ENCODE assay signal across 22 mouse cellular contexts in genomic region chr11:94282291-94282690, GRCm38 (mm10). TPM values are rescaled to one million over a fixed set of nuclear protein-coding genes. Genes with fewer than 3 reads are reported as not detected.
DNase-seq lines count a peak whose midpoint lies in the region; ATAC-seq and TF ChIP-seq lines count a peak whose summit lies in the region.
"Had no signal": no experiment of that assay in that cellular context is flagged by ENCODE, and none has a peak within 500 bp of the region (broad histone marks: within the 10 kb centered on the region; RNA-seq: fewer than 3 reads in every experiment).

No protein-coding gene starts in this region.

- H3K9me3 ChIP-seq in hindbrain, postnatal 0 days (ENCODE audit: low read length): no peaks in the 10 kb centered on the region
- no peaks in the 10 kb centered on the region for H3K9me3 ChIP-seq in hindbrain, embryonic 10.5 days
- H3K9me3 ChIP-seq in liver, postnatal 0 days (ENCODE audit: low read length): no peaks in the 10 kb centered on the region
- H3K9me3 ChIP-seq: hindbrain, embryonic 12.5 days; limb, embryonic 10.5 days had no signal

- no peak overlapping the region; the same call in 1 of the 2 replicates for H3K27ac ChIP-seq in hindbrain, postnatal 0 days
- H3K27ac ChIP-seq in hindbrain, embryonic 10.5 days: no peak overlapping the region
- H3K27ac ChIP-seq in liver, postnatal 0 days (ENCODE audit: low read depth): peak overlapping the region; percentile 26; the same call in 1 of the 2 replicates
- H3K27ac ChIP-seq: hindbrain, embryonic 12.5 days; left cerebral cortex, adult 2 months; limb, embryonic 10.5 days had no signal

- no peaks in the 10 kb centered on the region for H3K27me3 ChIP-seq in hindbrain, postnatal 0 days (ENCODE audit: insufficient read depth, low read length)
- H3K27me3 ChIP-seq in hindbrain, embryonic 10.5 days (ENCODE audit: insufficient read depth, poor library complexity, severe bottlenecking): no peaks in the 10 kb centered on the region
- H3K27me3 ChIP-seq in liver, postnatal 0 days (ENCODE audit: insufficient read depth, low read length): no peaks in the 10 kb centered on the region
- H3K27me3 ChIP-seq: heart, embryonic 12.5 days; hindbrain, embryonic 12.5 days had no signal

- no peak overlapping the region for H3K4me2 ChIP-seq in hindbrain, postnatal 0 days (ENCODE audit: low read depth, low read length)
- H3K4me2 ChIP-seq in liver, postnatal 0 days (ENCODE audit: low read depth, low read length): no peak overlapping the region
- H3K4me2 ChIP-seq: heart, embryonic 12.5 days; hindbrain, embryonic 12.5 days had no signal

- no peak for TF ChIP-seq CTCF in hindbrain, postnatal 0 days (IDR thresholded peaks at IDR 0.05; ENCODE audit: low read depth)
- TF ChIP-seq CTCF in liver, postnatal 0 days (IDR thresholded peaks at IDR 0.05; ENCODE audit: low read depth): no peak

- no peak overlapping the region for H3K9ac ChIP-seq in hindbrain, postnatal 0 days (replicated peaks; ENCODE audit: low read length)
- no peak overlapping the region for H3K9ac ChIP-seq in liver, postnatal 0 days (replicated peaks)
- H3K9ac ChIP-seq: heart, embryonic 12.5 days; hindbrain, embryonic 12.5 days had no signal

- H3K4me3 ChIP-seq in hindbrain, postnatal 0 days (ENCODE audit: low read length): no peak overlapping the region
- no peak overlapping the region for H3K4me3 ChIP-seq in hindbrain, embryonic 10.5 days
- no peak overlapping the region for H3K4me3 ChIP-seq in liver, postnatal 0 days (ENCODE audit: low read depth, low read length)
- H3K4me3 ChIP-seq: erythroblast, embryonic 14.5 days; heart, embryonic 12.5 days; hindbrain, embryonic 12.5 days; left cerebral cortex, adult 2 months; limb, embryonic 10.5 days had no signal

- 48% methylated on average over 5 of the region's 5 CpGs for WGBS in hindbrain, postnatal 0 days
- 71% methylated on average over 5 of the region's 5 CpGs for WGBS in hindbrain, embryonic 10.5 days
- 74% methylated on average over 5 of the region's 5 CpGs for WGBS in liver, postnatal 0 days (ENCODE audit: insufficient replicate concordance)

- ATAC-seq in hindbrain, postnatal 0 days: no peak
- ATAC-seq in liver, postnatal 0 days: no peak
- ATAC-seq: midbrain, embryonic 16.5 days had no signal

- no peaks in the 10 kb centered on the region for H3K4me1 ChIP-seq in hindbrain, postnatal 0 days (ENCODE audit: insufficient read depth, low read length)
- H3K4me1 ChIP-seq in hindbrain, embryonic 10.5 days (replicated peaks): peaks cover 10% of the 10 kb centered on the region
- peaks cover 13% of the 10 kb centered on the region; the same call in 1 of the 2 replicates for H3K4me1 ChIP-seq in liver, postnatal 0 days (ENCODE audit: insufficient read depth)

- TF ChIP-seq EP300 in liver, postnatal 0 days (IDR thresholded peaks at IDR 0.05; ENCODE audit: low read depth): no peak

- H3K36me3 ChIP-seq in hindbrain, postnatal 0 days (ENCODE audit: insufficient read depth, low read length): no peaks in the 10 kb centered on the region
- H3K36me3 ChIP-seq in hindbrain, embryonic 10.5 days: peaks cover 48% of the 10 kb centered on the region
- H3K36me3 ChIP-seq in liver, postnatal 0 days (replicated peaks; ENCODE audit: insufficient read depth, low read length): peaks cover 13% of the 10 kb centered on the region

- DNase-seq in adrenal gland, postnatal 14 days: peak; percentile 33
- no peak for DNase-seq in adrenal gland, adult 8-10 months
- peak; percentile 14 for DNase-seq in hindbrain, postnatal 0 days (ENCODE audit: low spot score)
- no peak for DNase-seq in hindbrain, embryonic 10.5 days (ENCODE audit: low spot score)
- peak; percentile 59 for DNase-seq in adipocyte (ENCODE audit: low spot score)
- no peak for DNase-seq in liver, postnatal 0 days
- DNase-seq in spleen, postnatal 10 days (ENCODE audit: low spot score in 2 of 2): no peak
- DNase-seq: gastrocnemius, postnatal 36 days; right cerebral cortex, postnatal 14 days; thymus, postnatal 25 days had no signal

RNA-seq across cellular contexts. Expression of gene Gm21885, which starts 0.6 kb away (rescaled TPM):
- not detected in 2 replicates for total RNA-seq in adrenal gland, postnatal 14 days (2021)
- total RNA-seq in adrenal gland, adult 8-10 months (2022): not detected
- not detected in 2 replicates for total RNA-seq in hindbrain, postnatal 0 days (2014; rRNA removed)
- 0.24 TPM in 1 of 2 replicates, not detected in the other for polyA plus RNA-seq in hindbrain, postnatal 0 days (2015; fragmentation: Nextera tagmentation; extraction: Ambion mirVana)
- polyA plus RNA-seq in hindbrain, embryonic 10.5 days (2016; fragmentation: Nextera tagmentation; extraction: Ambion mirVana): not detected in 2 replicates
- 0.42 and 0.43 TPM in 2 replicates for polyA plus RNA-seq in liver, postnatal 0 days (2015; fragmentation: Nextera tagmentation; extraction: Ambion mirVana)
- total RNA-seq: gastrocnemius, postnatal 36 days; layer of hippocampus, adult 18-20 months; left cerebral cortex, adult 2 months; megakaryocyte-erythroid progenitor cell, adult 5-6 weeks had no signal
- polyA plus RNA-seq: embryonic facial prominence, embryonic 11.5 days; erythroblast, embryonic 14.5 days; heart, embryonic 12.5 days; kidney, embryonic 16.5 days; limb, embryonic 10.5 days; neural tube, embryonic 11.5 days; testis, adult 2 months had no signal

RNA-seq across cellular contexts. Expression of gene Wfikkn2, which starts 36.5 kb away (rescaled TPM):
- total RNA-seq in adrenal gland, postnatal 14 days (2021): 0.63 and 0.68 TPM in 2 replicates
- 1 to 10 TPM in 2 of 4 experiments, under 1 TPM in 2; 0.26 to 2.2 (median 0.97) TPM for total RNA-seq in adrenal gland, adult 8-10 months (2022)
- 7.0 and 10.1 TPM in 2 replicates for total RNA-seq in hindbrain, postnatal 0 days (2014; rRNA removed)
- 10.4 and 10.5 TPM in 2 replicates for polyA plus RNA-seq in hindbrain, postnatal 0 days (2015; fragmentation: Nextera tagmentation; extraction: Ambion mirVana)
- 0.61 and 2.0 TPM in 2 replicates for polyA plus RNA-seq in hindbrain, embryonic 10.5 days (2016; fragmentation: Nextera tagmentation; extraction: Ambion mirVana)
- 0.39 and 0.54 TPM in 2 replicates for polyA plus RNA-seq in liver, postnatal 0 days (2015; fragmentation: Nextera tagmentation; extraction: Ambion mirVana)
- polyA plus RNA-seq: erythroblast, embryonic 14.5 days had no signal

RNA-seq across cellular contexts. Expression of gene Luc7l3, which starts 39.5 kb away (rescaled TPM):
- 74.5 and 94.6 TPM in 2 replicates for total RNA-seq in adrenal gland, postnatal 14 days (2021)
- 100 to 1,000 TPM in 1 of 4 experiments, 10 to 100 TPM in 3; 53.7 to 100 (median 73.5) TPM for total RNA-seq in adrenal gland, adult 8-10 months (2022)
- 36.8 and 44.3 TPM in 2 replicates for total RNA-seq in hindbrain, postnatal 0 days (2014; rRNA removed)
- 101 and 115 TPM in 2 replicates for polyA plus RNA-seq in hindbrain, postnatal 0 days (2015; fragmentation: Nextera tagmentation; extraction: Ambion mirVana)
- polyA plus RNA-seq in hindbrain, embryonic 10.5 days (2016; fragmentation: Nextera tagmentation; extraction: Ambion mirVana): 72.3 and 103 TPM in 2 replicates
- 35.8 and 36.5 TPM in 2 replicates for polyA plus RNA-seq in liver, postnatal 0 days (2015; fragmentation: Nextera tagmentation; extraction: Ambion mirVana)

RNA-seq across cellular contexts. Expression of gene Ankrd40, which starts 45.5 kb away (rescaled TPM):
- 131 and 136 TPM in 2 replicates for total RNA-seq in adrenal gland, postnatal 14 days (2021)
- total RNA-seq in adrenal gland, adult 8-10 months (2022): 100 to 1,000 TPM; 118 to 169 (median 156) TPM
- 48.1 and 69.1 TPM in 2 replicates for total RNA-seq in hindbrain, postnatal 0 days (2014; rRNA removed)
- 15.1 and 16.2 TPM in 2 replicates for polyA plus RNA-seq in hindbrain, postnatal 0 days (2015; fragmentation: Nextera tagmentation; extraction: Ambion mirVana)
- polyA plus RNA-seq in hindbrain, embryonic 10.5 days (2016; fragmentation: Nextera tagmentation; extraction: Ambion mirVana): 11.7 and 12.5 TPM in 2 replicates
- 8.5 and 9.5 TPM in 2 replicates for polyA plus RNA-seq in liver, postnatal 0 days (2015; fragmentation: Nextera tagmentation; extraction: Ambion mirVana)

Comparison
In these comparisons a context has a peak if more than half of its experiments do, and no peak if none do; other contexts are left out.
1. DNase-seq: peak in adrenal gland, postnatal 14 days (single experiment), hindbrain, postnatal 0 days (single experiment) and adipocyte (single experiment); none in adrenal gland, adult 8-10 months (single experiment), hindbrain, embryonic 10.5 days (single experiment), liver, postnatal 0 days (single experiment) and spleen, postnatal 10 days (0 of 2).